Mouse (Mus musculus) forebrain, embryonic 11.5 days (tissue): ENCODE data around the gene Olfr411. TPM values are rescaled to one million over a fixed set of nuclear protein-coding genes. Genes with fewer than 3 reads are reported as not detected.
A peak's percentile ranks its signal among the peaks of the same experiment; 100 is the strongest.

Experiments used
- ATAC-seq: fragments of 200-750 bp; cut with Nextera tagmentation; replicated peaks from 2 replicates; pipeline ENCODE4 v1.8.0; 2017; ENCODE audit warnings: moderate TSS enrichment; ENCODE audit not compliant: low FRiP score
- DNase-seq: peaks from one replicate; pipeline ENCODE4 v3.0.0-alpha.2; 2017; ENCODE audit warnings: low spot score
- H3K27ac ChIP-seq: fragments of 300-500 bp; sonication (generic); 2 replicates; pipeline ENCODE4 v1.5.1; 2014; ENCODE audit warnings: low read depth, low read length
- H3K27me3 ChIP-seq: fragments of 300-500 bp; sonication (generic); 2 replicates; pipeline ENCODE4 v1.6.1; 2014; ENCODE audit warnings: mild to moderate bottlenecking, low read length, mixed read lengths; ENCODE audit not compliant: control insufficient read depth, insufficient read depth
- H3K36me3 ChIP-seq: fragments of 300-500 bp; sonication (generic); 2 replicates; pipeline ENCODE4 v1.6.1; 2014; ENCODE audit warnings: mild to moderate bottlenecking, low read length, moderate library complexity, mixed read lengths; ENCODE audit not compliant: control insufficient read depth, insufficient read depth
- H3K4me1 ChIP-seq: fragments of 300-500 bp; sonication (generic); replicated peaks from 2 replicates; pipeline ENCODE4 v1.6.1; 2014; ENCODE audit warnings: low read length, mixed read lengths; ENCODE audit not compliant: control insufficient read depth, insufficient read depth
- H3K4me2 ChIP-seq: fragments of 300-500 bp; sonication (generic); 2 replicates; pipeline ENCODE4 v1.6.1; 2014; ENCODE audit warnings: low read depth, mild to moderate bottlenecking, low read length, moderate library complexity, mixed read lengths; ENCODE audit not compliant: severe bottlenecking
- H3K4me3 ChIP-seq: fragments of 300-500 bp; sonication (generic); 2 replicates; pipeline ENCODE4 v1.5.1; 2014; ENCODE audit warnings: low read depth, low read length
- H3K9ac ChIP-seq: fragments of 300-500 bp; sonication (generic); 2 replicates; pipeline ENCODE4 v1.6.1; 2014; ENCODE audit warnings: low read length
- H3K9me3 ChIP-seq: fragments of 300-500 bp; sonication (generic); 2 replicates; pipeline ENCODE4 v1.6.1; 2016; ENCODE audit warnings: low read length, mixed read lengths; ENCODE audit not compliant: control insufficient read depth
- WGBS: fragments of 180-500 bp; shearing (Covaris S2); extraction: QIAGEN DNeasy Blood & Tissue Kit; methylation state at CpG from one replicate; pipeline ENCODE4 v1.1.7; 2014; 5-methylcytosine and 5-hydroxymethylcytosine counted together
- polyA plus RNA-seq: library from polyadenylated mRNA; unstranded; fragments of >200 nt; fragmentation: Nextera tagmentation; extraction: Ambion mirVana; gene quantifications from 2 replicates; pipeline ENCODE4 v1.2.1, GENCODE M21; 2014

Gene Olfr411
- polyA plus RNA-seq, 1 experiment from 2014 or later = not detected

GRCm38 (mm10) chr11:74376847-74377246, 24.4 kb upstream of the Olfr411 start:
- H3K27me3 ChIP-seq = no peaks in the 10 kb centered on the region
- no peak overlapping the region for H3K4me2 ChIP-seq

GRCm38 (mm10) chr11:74371393-74372100, 19.1 kb upstream of the Olfr411 start:
- Histone ChIP-seq H3K4me1 (no peaks in the 10 kb centered on the region), H3K27me3 (no peaks in the 10 kb centered on the region), H3K9ac (no peak overlapping the region), H3K27ac (no peak overlapping the region), H3K36me3 (no peaks in the 10 kb centered on the region), H3K4me3 (no peak overlapping the region), H3K9me3 (no peaks in the 10 kb centered on the region), H3K4me2 (no peak overlapping the region)
- 12% methylated on average over 22 of the region's 22 CpGs for WGBS
- ATAC-seq = peak; percentile 60
- peak; percentile 88 for DNase-seq

More at GRCm38 (mm10) chr11:74376847-74377246, 24.4 kb upstream of the Olfr411 start:
- Histone ChIP-seq H3K27ac (no peak overlapping the region), H3K4me1 (no peaks in the 10 kb centered on the region), H3K4me3 (no peak overlapping the region), H3K9me3 (no peaks in the 10 kb centered on the region), H3K9ac (no peak overlapping the region), H3K36me3 (no peaks in the 10 kb centered on the region)
- WGBS = 81% methylated on average over 3 of the region's 3 CpGs
- DNase-seq (peak; percentile 62), ATAC-seq (0 out of 2 replicates have a peak, but pooled peaks have one; percentile 49)

- DNase-seq = no peak
- no peak within 1 kb of the TSS for H3K4me3 ChIP-seq
- no peaks in the 10 kb centered on the region for H3K9me3 ChIP-seq
- no peak within 1 kb of the TSS for H3K27ac ChIP-seq
- no peaks in the 10 kb centered on the region for H3K27me3 ChIP-seq
- H3K9ac ChIP-seq = no peak within 1 kb of the TSS
- no peaks in the 10 kb centered on the region for H3K4me1 ChIP-seq
- no peak within 1 kb of the TSS for H3K4me2 ChIP-seq
- WGBS = 86% methylated on average over 1 of the region's 1 CpGs
- H3K36me3 ChIP-seq = no peaks in the 10 kb centered on the region
- ATAC-seq = no peak
Measured at GRCm38 (mm10) chr11:74361769-74362168, 9.3 kb upstream of the Olfr411 start, which contains the start of gene Olfr412. TSS of gene Olfr412 (plus strand) at chr11:74362069.

GRCm38 (mm10) chr11:74337931-74338330, 14.5 kb downstream of the Olfr411 start, which contains the start of gene Olfr410:
TSS of gene Olfr410 (minus strand) at chr11:74338031.
- ATAC-seq = no peak

GRCm38 (mm10) chr11:74328781-74329180, 23.7 kb downstream of the Olfr411 start:
- DNase-seq = no peak
- Histone ChIP-seq H3K9ac (no peak overlapping the region), H3K27ac (no peak overlapping the region), H3K4me2 (no peak overlapping the region), H3K36me3 (no peaks in the 10 kb centered on the region), H3K9me3 (no peaks in the 10 kb centered on the region), H3K4me3 (no peak overlapping the region), H3K4me1 (no peaks in the 10 kb centered on the region), H3K27me3 (no peaks in the 10 kb centered on the region)
- no peak for ATAC-seq

More at GRCm38 (mm10) chr11:74337931-74338330, 14.5 kb downstream of the Olfr411 start, which contains the start of gene Olfr410:
- Histone ChIP-seq H3K4me3 (no peak within 1 kb of the TSS), H3K4me1 (no peaks in the 10 kb centered on the region), H3K36me3 (no peaks in the 10 kb centered on the region), H3K9me3 (no peaks in the 10 kb centered on the region; the same call in 1 of the 2 replicates), H3K4me2 (no peak within 1 kb of the TSS), H3K27ac (no peak within 1 kb of the TSS), H3K9ac (no peak within 1 kb of the TSS), H3K27me3 (no peaks in the 10 kb centered on the region)
- no peak for DNase-seq
- WGBS = 82% methylated on average over 6 of the region's 6 CpGs

- H3K9me3 ChIP-seq = no peaks in the 10 kb centered on the region
- DNase-seq = no peak
- no peak overlapping the region for H3K4me2 ChIP-seq
- H3K4me1 ChIP-seq = no peaks in the 10 kb centered on the region
- ATAC-seq = no peak
- WGBS = 81% methylated on average over 2 of the region's 2 CpGs
- H3K27ac ChIP-seq = no peak overlapping the region
- no peaks in the 10 kb centered on the region for H3K27me3 ChIP-seq
- H3K4me3 ChIP-seq = no peak overlapping the region
- no peaks in the 10 kb centered on the region for H3K36me3 ChIP-seq
- H3K9ac ChIP-seq = no peak overlapping the region
Measured at GRCm38 (mm10) chr11:74326044-74326443, 26.4 kb downstream of the Olfr411 start.

Other genes with a start within 250 kb of the Olfr411 start
- not detected in 2 replicates for gene Olfr401, start 238.9 kb downstream of the Olfr411 start, polyA plus RNA-seq
- gene Olfr402, start 199.1 kb downstream of the Olfr411 start, polyA plus RNA-seq = not detected in 2 replicates
- gene Olfr403, start 166.4 kb downstream of the Olfr411 start, polyA plus RNA-seq = not detected in 2 replicates
- gene Olfr43, start 141.3 kb downstream of the Olfr411 start, polyA plus RNA-seq = not detected in 2 replicates
- not detected in 2 replicates for gene Olfr406, start 92.8 kb downstream of the Olfr411 start, polyA plus RNA-seq
- not detected in 2 replicates for gene Olfr59, start 68.9 kb downstream of the Olfr411 start, polyA plus RNA-seq
- not detected in 2 replicates for gene Olfr410, start 14.6 kb downstream of the Olfr411 start, polyA plus RNA-seq
- gene Olfr412, start 9.4 kb upstream of the Olfr411 start, polyA plus RNA-seq = not detected in 2 replicates